Mouse (Mus musculus) midbrain, embryonic 11.5 days (tissue): Measurements from ENCODE around the gene Rbms3. TPM values are rescaled to one million over a fixed set of nuclear protein-coding genes. Genes with fewer than 3 reads are reported as not detected.

Experiments
- ATAC-seq: fragments of 200-750 bp; cut with Nextera tagmentation; 2 replicates; pipeline ENCODE4 v1.8.0; 2017; ENCODE audit warnings: moderate TSS enrichment, moderate library complexity; ENCODE audit not compliant: low FRiP score
- DNase-seq: peaks from one replicate; pipeline ENCODE4 v3.0.0; 2015; ENCODE audit warnings: low spot score; ENCODE audit errors: missing footprints
- H3K27ac ChIP-seq: fragments of 300-500 bp; sonication (generic); 2 replicates; pipeline ENCODE4 v1.5.1; 2014; ENCODE audit warnings: low read depth, low read length
- H3K27me3 ChIP-seq: fragments of 300-500 bp; sonication (generic); 2 replicates; pipeline ENCODE4 v1.6.1; 2014; ENCODE audit warnings: mild to moderate bottlenecking, low read length, moderate library complexity, mixed read lengths; ENCODE audit not compliant: control insufficient read depth, insufficient read depth
- H3K36me3 ChIP-seq: fragments of 300-500 bp; sonication (generic); 2 replicates; pipeline ENCODE4 v1.6.1; 2014; ENCODE audit warnings: mild to moderate bottlenecking, low read length, moderate library complexity, mixed read lengths; ENCODE audit not compliant: control insufficient read depth, insufficient read depth
- H3K4me1 ChIP-seq: fragments of 300-500 bp; sonication (generic); 2 replicates; pipeline ENCODE4 v1.6.1; 2014; ENCODE audit warnings: low read length; ENCODE audit not compliant: control insufficient read depth, insufficient read depth
- H3K4me2 ChIP-seq: fragments of 300-500 bp; sonication (generic); 2 replicates; pipeline ENCODE4 v1.6.1; 2014; ENCODE audit warnings: mild to moderate bottlenecking, moderate library complexity
- H3K4me3 ChIP-seq: fragments of 300-500 bp; sonication (generic); 2 replicates; pipeline ENCODE4 v1.5.1; 2014; ENCODE audit warnings: low read depth, low read length
- H3K9ac ChIP-seq: fragments of 300-500 bp; sonication (generic); 2 replicates; pipeline ENCODE4 v1.6.1; 2014; ENCODE audit warnings: low read length
- H3K9me3 ChIP-seq: fragments of 300-500 bp; sonication (generic); 2 replicates; pipeline ENCODE4 v1.6.1; 2016; ENCODE audit warnings: low read length; ENCODE audit not compliant: control insufficient read depth
- WGBS: fragments of 180-500 bp; shearing (Covaris S2); extraction: QIAGEN DNeasy Blood & Tissue Kit; methylation state at CpG from one replicate; pipeline ENCODE4 v1.1.7; 2014; 5-methylcytosine and 5-hydroxymethylcytosine counted together
- polyA plus RNA-seq: library from polyadenylated mRNA; unstranded; fragments of >200 nt; fragmentation: Nextera tagmentation; extraction: Ambion mirVana; gene quantifications from 2 replicates; pipeline ENCODE4 v1.2.1, GENCODE M21; 2014

Gene Rbms3
- polyA plus RNA-seq, 1 experiment from 2014 or later, result 13.6 TPM

GRCm38 (mm10) chr9:116946787-116947186 lies 682.9 kb downstream of the Rbms3 start:
- H3K27ac ChIP-seq, result no peak overlapping the region
- no peaks in the 10 kb centered on the region for H3K36me3 ChIP-seq
- no peaks in the 10 kb centered on the region for H3K4me1 ChIP-seq
- no peak overlapping the region for H3K4me3 ChIP-seq
- H3K27me3 ChIP-seq, result no peaks in the 10 kb centered on the region
- no peak overlapping the region for H3K4me2 ChIP-seq
- H3K9ac ChIP-seq, result no peak overlapping the region
- 89% methylated on average over 3 of the region's 3 CpGs for WGBS
- H3K9me3 ChIP-seq, result no peaks in the 10 kb centered on the region
- no peak for ATAC-seq
- DNase-seq, result no peak

GRCm38 (mm10) chr9:116945689-116946088 lies 684.0 kb downstream of the Rbms3 start:
- Histone ChIP-seq H3K27me3 (no peaks in the 10 kb centered on the region), H3K9ac (no peak overlapping the region), H3K4me2 (no peak overlapping the region), H3K4me1 (no peaks in the 10 kb centered on the region), H3K27ac (no peak overlapping the region), H3K9me3 (no peaks in the 10 kb centered on the region), H3K36me3 (no peaks in the 10 kb centered on the region), H3K4me3 (no peak overlapping the region)
- DNase-seq, result no peak
- peak; percentile 22; the same call in 1 of the 2 replicates for ATAC-seq
- WGBS, result 82% methylated on average over 9 of the region's 9 CpGs

DNA sequence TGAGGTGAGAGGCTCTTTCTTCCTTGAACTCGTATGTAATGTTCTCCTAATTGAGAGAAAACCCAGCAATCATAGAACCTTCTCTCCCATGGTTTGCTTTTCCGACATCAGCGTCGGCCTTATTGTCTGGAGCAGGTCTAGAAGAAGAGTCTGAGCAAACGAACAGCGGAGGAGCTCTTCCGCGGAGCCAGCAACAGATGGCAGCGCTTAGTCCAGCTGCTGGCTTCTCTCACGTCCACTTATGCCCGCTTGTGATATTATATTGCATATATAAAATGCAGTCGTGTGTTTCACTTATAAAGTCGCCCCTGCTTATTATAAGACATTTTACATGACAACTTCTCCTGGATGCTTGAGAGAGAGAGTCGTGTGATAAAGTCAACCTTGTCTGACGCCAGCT lies 685.8 kb downstream of the Rbms3 start:
- no peaks in the 10 kb centered on the region for H3K27me3 ChIP-seq
- WGBS, result 89% methylated on average over 15 of the region's 15 CpGs

GRCm38 (mm10) chr9:116941116-116941515 lies 688.6 kb downstream of the Rbms3 start:
- H3K4me3 ChIP-seq, result no peak overlapping the region
- 94% methylated on average over 4 of the region's 4 CpGs for WGBS
- DNase-seq (no peak), ATAC-seq (no peak)
- H3K9me3 ChIP-seq, result no peaks in the 10 kb centered on the region
- no peaks in the 10 kb centered on the region for H3K36me3 ChIP-seq
- no peak overlapping the region for H3K4me2 ChIP-seq
- H3K4me1 ChIP-seq, result no peaks in the 10 kb centered on the region
- H3K27ac ChIP-seq, result no peak overlapping the region
- no peaks in the 10 kb centered on the region for H3K27me3 ChIP-seq
- H3K9ac ChIP-seq, result no peak overlapping the region

More for the DNA sequence above, 685.8 kb downstream of the Rbms3 start:
- no peaks in the 10 kb centered on the region for H3K9me3 ChIP-seq
- no peak overlapping the region for H3K27ac ChIP-seq
- no peaks in the 10 kb centered on the region for H3K4me1 ChIP-seq
- DNase-seq, result no peak
- no peak for ATAC-seq
- no peak overlapping the region for H3K4me3 ChIP-seq
- H3K36me3 ChIP-seq, result no peaks in the 10 kb centered on the region
- no peak overlapping the region for H3K4me2 ChIP-seq
- no peak overlapping the region for H3K9ac ChIP-seq

DNA sequence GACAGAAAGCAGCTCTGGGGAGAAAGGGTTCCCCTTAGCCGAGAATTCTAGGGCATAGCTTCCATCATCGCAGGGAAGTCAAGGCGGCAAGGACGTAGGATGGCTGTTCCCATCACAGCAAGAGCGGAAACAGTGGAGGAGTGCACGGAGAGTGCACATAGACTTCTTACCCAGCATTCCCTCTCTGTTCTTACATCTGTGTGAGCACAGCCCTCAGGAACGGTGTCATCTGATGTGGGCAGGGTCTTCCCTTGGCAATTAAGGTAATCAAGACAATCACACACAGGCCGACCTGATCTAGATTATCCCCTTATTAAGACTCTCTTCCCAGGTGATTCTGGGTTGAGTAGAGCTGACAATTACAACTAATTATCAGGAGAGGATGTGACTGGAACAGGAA lies 689.0 kb downstream of the Rbms3 start:
- DNase-seq (no peak), ATAC-seq (no peak)
- Histone ChIP-seq H3K4me3 (no peak overlapping the region), H3K27ac (no peak overlapping the region), H3K27me3 (no peaks in the 10 kb centered on the region), H3K36me3 (no peaks in the 10 kb centered on the region), H3K4me2 (no peak overlapping the region), H3K9ac (no peak overlapping the region), H3K4me1 (no peaks in the 10 kb centered on the region), H3K9me3 (no peaks in the 10 kb centered on the region)
- 91% methylated on average over 8 of the region's 8 CpGs for WGBS

DNA sequence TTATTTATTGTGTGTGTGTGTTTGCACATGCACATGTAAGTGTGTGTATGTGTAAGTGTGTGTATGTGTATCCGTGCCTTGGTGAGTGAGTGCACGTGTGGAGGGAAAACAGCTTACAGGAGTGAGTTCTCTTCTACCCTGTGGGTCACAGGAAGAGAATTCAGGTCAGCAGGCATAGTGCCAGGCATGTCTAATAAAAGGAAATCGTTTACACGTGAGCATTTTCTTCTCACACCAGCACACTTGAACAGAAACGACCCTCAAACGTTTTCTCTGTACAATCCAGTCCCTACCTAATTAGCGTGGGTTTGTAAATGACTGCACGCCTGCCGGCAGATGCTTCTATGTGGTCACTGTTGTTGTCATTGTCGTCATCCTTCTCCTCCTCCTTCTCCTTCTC lies 701.4 kb downstream of the Rbms3 start:
- no peak for DNase-seq
- H3K36me3 ChIP-seq, result no peaks in the 10 kb centered on the region
- no peaks in the 10 kb centered on the region for H3K27me3 ChIP-seq

GRCm38 (mm10) chr9:116923151-116923550 lies 706.6 kb downstream of the Rbms3 start:
- Histone ChIP-seq H3K36me3 (no peaks in the 10 kb centered on the region), H3K27me3 (peaks cover 6% of the 10 kb centered on the region; the same call in 1 of the 2 replicates), H3K4me3 (no peak overlapping the region), H3K27ac (no peak overlapping the region), H3K9ac (no peak overlapping the region), H3K4me2 (no peak overlapping the region), H3K4me1 (peaks cover 8% of the 10 kb centered on the region), H3K9me3 (no peaks in the 10 kb centered on the region)
- DNase-seq, result no peak
- 86% methylated on average over 8 of the region's 8 CpGs for WGBS
- no peak for ATAC-seq

More for the DNA sequence above, 701.4 kb downstream of the Rbms3 start:
- ATAC-seq, result no peak
- Histone ChIP-seq H3K9ac (no peak overlapping the region), H3K9me3 (no peaks in the 10 kb centered on the region), H3K27ac (no peak overlapping the region), H3K4me3 (no peak overlapping the region), H3K4me2 (no peak overlapping the region), H3K4me1 (no peaks in the 10 kb centered on the region)
- WGBS, result 67% methylated on average over 10 of the region's 10 CpGs

- Histone ChIP-seq H3K4me1 (peaks cover 8% of the 10 kb centered on the region), H3K4me2 (no peak overlapping the region), H3K9ac (no peak overlapping the region), H3K4me3 (no peak overlapping the region), H3K27me3 (peaks cover 6% of the 10 kb centered on the region; the same call in 1 of the 2 replicates), H3K9me3 (no peaks in the 10 kb centered on the region), H3K27ac (no peak overlapping the region), H3K36me3 (no peaks in the 10 kb centered on the region)
- DNase-seq (peak; percentile 77), ATAC-seq (no peak)
- WGBS, result 78% methylated on average over 3 of the region's 3 CpGs
These were observed 707.2 kb downstream of the Rbms3 start for GRCm38 (mm10) chr9:116922561-116922960.

- Histone ChIP-seq H3K27ac (no peak overlapping the region), H3K4me1 (peaks cover 8% of the 10 kb centered on the region), H3K27me3 (peaks cover 6% of the 10 kb centered on the region; the same call in 1 of the 2 replicates), H3K4me3 (no peak overlapping the region), H3K4me2 (no peak overlapping the region), H3K36me3 (no peaks in the 10 kb centered on the region), H3K9ac (peak overlapping the region; percentile 24; the same call in 1 of the 2 replicates), H3K9me3 (no peaks in the 10 kb centered on the region)
- ATAC-seq (peak; percentile 89), DNase-seq (peak; percentile 89)
- 16% methylated on average over 12 of the region's 12 CpGs for WGBS
These were observed 710.2 kb downstream of the Rbms3 start for GRCm38 (mm10) chr9:116919441-116920019.
